Mouse (Mus musculus) liver, postnatal 0 days (tissue): ENCODE data around the gene Sox5.

Experiments used
- CTCF ChIP-seq: sonication (generic); IDR thresholded peaks from 2 replicates; pipeline ENCODE4 v1.5.1; 2016; ENCODE audit warnings: antibody characterized with exemption, low read depth
- EP300 ChIP-seq: IDR thresholded peaks from 2 replicates; pipeline ENCODE4 v1.6.1; 2016; ENCODE audit warnings: antibody characterized with exemption, low read depth, mild to moderate bottlenecking

GRCm38 (mm10) chr6:144731251-144731970 is 50.4 kb downstream of the Sox5 start:
- TF ChIP-seq CTCF (no peak), EP300 (no peak)
